ENCODE assay signal across 15 mouse cellular contexts in the genomic region with DNA sequence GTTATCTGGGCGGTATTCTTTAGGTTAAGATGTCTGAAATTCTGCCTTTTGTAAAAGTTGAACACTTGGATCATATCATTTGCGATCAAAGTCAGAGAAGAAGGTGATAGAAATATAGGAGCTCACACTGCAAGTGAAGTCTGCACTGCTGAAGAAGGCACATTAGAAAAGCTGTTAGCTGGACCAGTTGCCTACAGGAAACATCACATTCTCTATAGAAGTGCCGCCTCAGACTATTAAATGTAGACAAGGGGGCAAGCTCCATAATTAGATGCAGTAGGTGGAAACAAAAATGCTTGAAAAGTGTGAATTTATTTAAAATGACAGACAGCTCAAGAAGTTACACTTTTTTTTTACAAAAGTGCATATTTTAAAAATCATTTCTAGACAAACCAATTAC.
"Had no signal": no experiment of that assay in that cellular context is flagged by ENCODE, and none has a peak within 500 bp of the region (broad histone marks: within the 10 kb centered on the region; RNA-seq: fewer than 3 reads in every experiment).

No protein-coding gene starts in this region.

- DNase-seq: kidney, adult 8-10 months; kidney, postnatal 25 days; liver; liver, embryonic 13.5 days; liver, postnatal 0 days; lung, postnatal 14 days; retina, postnatal 1 day; right cerebral cortex, postnatal 14 days had no signal

- H3K27me3 ChIP-seq: limb, embryonic 12.5 days; liver, embryonic 13.5 days; lung, embryonic 15.5 days; megakaryocyte, embryonic 14.5 days; midbrain, embryonic 15.5 days; neural tube, embryonic 12.5 days had no signal

- H3K4me3 ChIP-seq: limb, embryonic 12.5 days; liver, embryonic 13.5 days; lung, embryonic 15.5 days; megakaryocyte, embryonic 14.5 days; midbrain, embryonic 15.5 days; neural tube, embryonic 12.5 days had no signal

- H3K36me3 ChIP-seq: limb, embryonic 12.5 days; liver, embryonic 13.5 days; lung, embryonic 15.5 days; midbrain, embryonic 15.5 days; neural tube, embryonic 12.5 days had no signal

- H3K27ac ChIP-seq: limb, embryonic 12.5 days; liver, embryonic 13.5 days; lung, embryonic 15.5 days; macrophage; midbrain, embryonic 15.5 days; neural tube, embryonic 12.5 days had no signal

- ATAC-seq: liver, postnatal 0 days; midbrain, embryonic 15.5 days had no signal

- H3K9me3 ChIP-seq: limb, embryonic 12.5 days; liver, embryonic 13.5 days; lung, embryonic 15.5 days; megakaryocyte, embryonic 14.5 days; midbrain, embryonic 15.5 days; neural tube, embryonic 12.5 days had no signal

- H3K4me2 ChIP-seq: limb, embryonic 12.5 days; liver, embryonic 13.5 days; lung, embryonic 15.5 days; midbrain, embryonic 11.5 days; midbrain, embryonic 15.5 days; neural tube, embryonic 12.5 days had no signal

- H3K9ac ChIP-seq: limb, embryonic 12.5 days; liver, embryonic 13.5 days; liver, postnatal 0 days; lung, embryonic 15.5 days; midbrain, embryonic 15.5 days; neural tube, embryonic 12.5 days had no signal

- H3K4me1 ChIP-seq: limb, embryonic 12.5 days; liver, embryonic 13.5 days; lung, embryonic 15.5 days; megakaryocyte, embryonic 14.5 days; midbrain, embryonic 15.5 days; neural tube, embryonic 12.5 days had no signal
